Mouse (Mus musculus) kidney, adult 2 months (tissue): ENCODE results near the gene B3gnt8.

Experiments used
- CTCF ChIP-seq: fragments of 200-500 bp; conservative IDR thresholded peaks from 2 replicates; pipeline ENCODE4 v1.5.1; 2011; ENCODE audit warnings: low read depth, mild to moderate bottlenecking, control low read depth, low read length, moderate library complexity, mixed read lengths; ENCODE audit not compliant: insufficient read depth, insufficient read length
- POLR2A ChIP-seq: fragments of 200-500 bp; IDR thresholded peaks from one replicate; pipeline ENCODE4 v1.6.1; 2011; ENCODE audit warnings: low read depth, low read length, control low read depth

GRCm38 (mm10) chr7:25674297-25674696, 47.8 kb downstream of the B3gnt8 start:
- TF ChIP-seq POLR2A (no peak), CTCF (no peak)
